Mouse (Mus musculus): ENCODE results near the gene Iqschfp. TPM values are rescaled to one million over a fixed set of nuclear protein-coding genes. Genes with fewer than 3 reads are reported as not detected.
A peak's percentile ranks its signal among the peaks of the same experiment; 100 is the strongest.

Iqschfp gene
- polyA plus RNA-seq, 1 experiment from 2014 or later: 0.10 TPM

DNA sequence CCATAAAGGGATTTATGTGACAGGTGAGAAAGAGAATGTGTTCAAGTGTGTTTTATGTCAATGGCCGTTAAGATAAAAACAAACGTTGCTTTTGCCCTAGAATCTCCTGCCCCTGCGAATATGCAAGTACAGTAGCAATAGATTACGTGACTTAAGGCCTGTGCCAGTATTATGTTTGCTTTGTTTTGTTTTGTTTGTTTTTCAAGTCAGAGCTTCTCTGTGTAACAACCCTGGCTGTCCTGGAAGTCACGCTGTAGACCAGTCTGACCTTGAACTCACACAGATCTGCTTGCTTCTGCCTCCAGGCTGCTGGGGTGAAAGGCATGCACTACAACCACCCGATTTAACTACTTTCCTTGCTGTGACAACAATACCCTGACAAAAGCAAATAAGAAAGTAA lies 370.3 kb downstream of the Iqschfp start:
- Histone ChIP-seq H3K27ac (ENCODE audit: low read length) (no peak overlapping the region), H3K27me3 (ENCODE audit: control insufficient read depth, insufficient read depth, low read length) (no peaks in the 10 kb centered on the region), H3K4me1 (ENCODE audit: control insufficient read depth, insufficient read depth, low read length) (no peaks in the 10 kb centered on the region), H3K36me3 (ENCODE audit: control insufficient read depth, insufficient read depth, low read length) (no peaks in the 10 kb centered on the region), H3K9ac (ENCODE audit: low read length) (no peak overlapping the region), H3K9me3 (replicated peaks; ENCODE audit: control insufficient read depth, low read length) (no peaks in the 10 kb centered on the region), H3K4me2 (ENCODE audit: low read depth, low read length) (no peak overlapping the region), H3K4me3 (replicated peaks; ENCODE audit: low read length) (no peak overlapping the region)
- no peak for ATAC-seq (ENCODE audit: insufficient read depth, low FRiP score)
- 36% methylated on average over 6 of the region's 6 CpGs for WGBS

DNA sequence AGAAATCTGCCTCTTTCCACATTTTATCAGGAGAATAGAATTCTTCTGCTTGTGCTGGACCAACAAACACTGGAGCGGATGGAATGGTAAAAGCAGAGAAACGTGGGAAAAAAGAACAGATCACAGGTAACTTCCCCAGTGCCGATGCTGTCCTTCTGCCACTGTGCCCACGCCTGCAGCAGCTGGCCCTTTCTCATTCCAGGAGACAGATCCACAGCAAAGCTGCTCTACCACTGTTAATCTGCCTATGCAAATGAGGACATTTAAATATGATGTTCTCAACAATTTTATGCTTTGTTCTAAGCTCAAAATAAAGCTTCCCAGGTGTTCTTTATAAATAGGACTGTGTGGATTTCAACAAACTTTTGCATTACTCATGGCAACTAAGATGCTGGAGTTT lies 375.9 kb downstream of the Iqschfp start:
- no peaks in the 10 kb centered on the region for H3K36me3 ChIP-seq (ENCODE audit: control insufficient read depth, insufficient read depth, low read length)
- WGBS: 88% methylated on average over 4 of the region's 4 CpGs
- no peaks in the 10 kb centered on the region for H3K4me1 ChIP-seq (ENCODE audit: control insufficient read depth, insufficient read depth, low read length)
- no peak for ATAC-seq (ENCODE audit: insufficient read depth, low FRiP score)
- no peaks in the 10 kb centered on the region for H3K27me3 ChIP-seq (ENCODE audit: control insufficient read depth, insufficient read depth, low read length)
- no peaks in the 10 kb centered on the region for H3K9me3 ChIP-seq (replicated peaks; ENCODE audit: control insufficient read depth, low read length)
- no peak overlapping the region for H3K4me2 ChIP-seq (ENCODE audit: low read depth, low read length)
- H3K4me3 ChIP-seq (replicated peaks; ENCODE audit: low read length): no peak overlapping the region
- H3K27ac ChIP-seq (ENCODE audit: low read length): no peak overlapping the region
- H3K9ac ChIP-seq (ENCODE audit: low read length): no peak overlapping the region

DNA sequence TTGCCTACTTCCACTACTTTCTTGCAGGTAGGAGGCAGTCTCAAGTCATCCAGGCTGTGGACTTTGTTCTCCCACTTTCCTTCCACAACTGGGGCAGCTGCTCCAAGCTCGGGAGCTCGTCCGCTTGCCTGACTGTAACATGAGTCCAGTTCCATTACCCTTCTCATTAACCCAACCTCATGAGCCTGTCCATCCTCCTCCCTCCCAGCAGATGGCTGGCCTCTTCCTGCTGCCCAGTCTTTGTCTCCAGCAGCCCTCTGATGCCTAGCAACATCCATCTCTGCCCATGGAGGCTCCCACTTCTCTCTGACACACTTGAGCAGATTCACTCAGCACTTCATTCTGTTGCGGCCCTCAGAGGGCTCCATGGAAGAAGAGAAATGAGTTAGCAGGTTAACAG lies 377.2 kb downstream of the Iqschfp start:
- no peak overlapping the region for H3K9ac ChIP-seq (ENCODE audit: low read length)

DNA sequence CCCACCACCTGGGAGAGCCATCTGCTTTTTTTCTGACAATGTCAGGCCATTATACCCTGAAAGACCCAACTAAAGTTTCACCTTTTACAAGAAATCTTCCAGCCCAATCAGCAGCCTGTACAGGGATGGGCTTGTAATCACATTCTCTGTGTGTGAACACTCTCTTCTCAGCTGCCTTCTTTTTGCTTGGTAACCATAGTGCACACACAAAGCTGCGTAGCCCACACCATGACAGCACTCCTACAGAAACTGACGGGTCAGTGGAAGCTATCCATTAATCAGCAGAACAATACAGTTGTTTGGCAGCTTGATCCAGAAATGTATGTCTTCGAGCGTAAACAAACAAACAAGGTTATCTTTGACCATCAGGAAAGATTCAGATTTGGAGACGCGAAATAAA lies 378.2 kb downstream of the Iqschfp start:
- no peaks in the 10 kb centered on the region for H3K9me3 ChIP-seq (replicated peaks; ENCODE audit: control insufficient read depth, low read length)
- H3K36me3 ChIP-seq (ENCODE audit: control insufficient read depth, insufficient read depth, low read length): no peaks in the 10 kb centered on the region
- H3K9ac ChIP-seq (ENCODE audit: low read length): no peak overlapping the region
- no peak overlapping the region for H3K4me2 ChIP-seq (ENCODE audit: low read depth, low read length)
- no peaks in the 10 kb centered on the region for H3K4me1 ChIP-seq (ENCODE audit: control insufficient read depth, insufficient read depth, low read length)
- 83% methylated on average over 6 of the region's 6 CpGs for WGBS
- H3K4me3 ChIP-seq (replicated peaks; ENCODE audit: low read length): no peak overlapping the region
- no peak overlapping the region for H3K27ac ChIP-seq (ENCODE audit: low read length)
- no peak for ATAC-seq (ENCODE audit: insufficient read depth, low FRiP score)
- no peaks in the 10 kb centered on the region for H3K27me3 ChIP-seq (ENCODE audit: control insufficient read depth, insufficient read depth, low read length)

More for the DNA sequence above, 377.2 kb downstream of the Iqschfp start:
- 83% methylated on average over 4 of the region's 4 CpGs for WGBS
- Histone ChIP-seq H3K27ac (ENCODE audit: low read length) (no peak overlapping the region), H3K36me3 (ENCODE audit: control insufficient read depth, insufficient read depth, low read length) (no peaks in the 10 kb centered on the region), H3K4me3 (replicated peaks; ENCODE audit: low read length) (no peak overlapping the region), H3K9me3 (replicated peaks; ENCODE audit: control insufficient read depth, low read length) (no peaks in the 10 kb centered on the region), H3K27me3 (ENCODE audit: control insufficient read depth, insufficient read depth, low read length) (no peaks in the 10 kb centered on the region), H3K4me1 (ENCODE audit: control insufficient read depth, insufficient read depth, low read length) (no peaks in the 10 kb centered on the region), H3K4me2 (ENCODE audit: low read depth, low read length) (no peak overlapping the region)
- ATAC-seq (ENCODE audit: insufficient read depth, low FRiP score): no peak

DNA sequence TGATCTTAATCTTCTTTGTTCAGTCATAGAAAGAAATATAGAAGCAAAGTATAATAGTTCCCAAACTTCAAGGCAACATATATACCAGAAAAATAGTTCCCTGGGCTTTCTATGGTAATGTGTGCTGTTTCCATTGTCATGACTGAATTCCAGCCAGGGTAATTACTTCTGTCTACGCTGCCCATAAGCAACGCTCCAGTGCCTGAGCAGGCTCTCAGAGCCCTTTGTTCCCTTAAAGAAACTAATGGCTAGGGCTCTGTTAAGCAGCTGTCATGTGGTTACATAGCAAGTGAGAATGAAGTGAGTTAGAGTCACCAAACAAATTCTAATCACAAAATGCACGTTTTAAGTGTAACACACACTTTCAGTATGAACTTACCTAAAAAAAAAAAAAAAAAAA lies 379.4 kb downstream of the Iqschfp start:
- H3K9me3 ChIP-seq (replicated peaks; ENCODE audit: control insufficient read depth, low read length): no peaks in the 10 kb centered on the region
- no peaks in the 10 kb centered on the region for H3K27me3 ChIP-seq (ENCODE audit: control insufficient read depth, insufficient read depth, low read length)
- H3K27ac ChIP-seq (ENCODE audit: low read length): no peak overlapping the region
- H3K4me1 ChIP-seq (ENCODE audit: control insufficient read depth, insufficient read depth, low read length): no peaks in the 10 kb centered on the region
- WGBS: 64% methylated on average over 3 of the region's 3 CpGs
- no peak overlapping the region for H3K4me3 ChIP-seq (replicated peaks; ENCODE audit: low read length)
- ATAC-seq (ENCODE audit: insufficient read depth, low FRiP score): no peak
- no peak overlapping the region for H3K4me2 ChIP-seq (ENCODE audit: low read depth, low read length)
- no peaks in the 10 kb centered on the region for H3K36me3 ChIP-seq (ENCODE audit: control insufficient read depth, insufficient read depth, low read length)
- H3K9ac ChIP-seq (ENCODE audit: low read length): no peak overlapping the region

DNA sequence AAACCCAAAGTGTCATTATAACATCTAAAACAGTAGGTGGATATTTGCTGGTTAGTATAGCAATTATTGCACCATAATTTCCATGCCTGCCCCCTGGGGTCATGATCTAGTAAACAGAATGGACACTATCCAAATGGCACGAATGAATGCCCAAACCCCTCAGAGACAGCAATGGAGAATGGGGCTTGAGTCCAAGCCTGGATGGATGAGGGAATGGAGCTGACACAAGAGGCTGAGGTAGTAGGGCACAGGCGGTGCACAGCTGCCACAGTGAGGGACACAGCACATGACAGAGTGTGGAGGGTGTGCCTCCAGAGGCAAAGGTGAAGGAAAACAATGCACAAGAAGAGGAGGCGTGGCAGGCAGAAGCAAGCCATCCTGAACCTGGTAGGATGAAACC lies 379.8 kb downstream of the Iqschfp start:
- H3K27ac ChIP-seq (ENCODE audit: low read length): no peak overlapping the region
- 74% methylated on average over 3 of the region's 3 CpGs for WGBS
- ATAC-seq (ENCODE audit: insufficient read depth, low FRiP score): no peak

DNA sequence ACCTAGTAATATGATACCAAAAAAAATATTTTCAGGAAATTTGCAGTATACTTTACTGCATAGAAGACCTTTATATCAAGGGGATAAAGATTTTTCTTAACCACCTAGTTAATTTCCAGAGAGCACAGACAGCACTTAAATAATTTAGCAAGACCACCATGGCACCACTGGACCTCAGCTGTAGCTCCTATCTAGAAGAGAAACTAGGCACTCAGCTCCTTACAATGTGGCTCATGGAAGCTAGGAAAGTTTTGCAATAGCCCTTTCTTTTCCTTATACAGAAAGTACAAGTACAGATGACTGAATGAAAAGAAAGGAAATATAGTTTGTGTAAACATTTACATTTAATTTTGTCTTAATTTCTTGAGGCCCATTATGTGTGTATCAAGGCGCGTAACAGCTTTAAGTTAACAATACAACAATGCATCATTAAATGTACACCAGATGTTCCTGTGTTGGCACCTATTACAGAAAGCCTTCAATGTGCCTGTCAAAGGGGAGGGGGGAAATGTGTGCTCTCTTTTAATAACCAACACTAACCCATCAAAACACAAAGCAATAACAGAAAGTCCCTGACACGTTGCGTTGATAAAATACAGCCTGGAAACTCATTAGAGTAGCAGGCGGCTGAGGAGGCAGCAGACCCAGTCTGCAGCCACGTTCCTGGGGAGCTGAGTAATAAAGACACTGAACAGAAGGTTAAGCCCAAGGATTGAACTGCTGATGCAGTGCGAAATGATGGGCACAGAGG lies 391.0 kb downstream of the Iqschfp start:
- H3K4me3 ChIP-seq (replicated peaks; ENCODE audit: low read length): 0 out of 2 replicates have a peak overlapping the region, but pooled peaks have one; percentile 3
- no peak overlapping the region for H3K27ac ChIP-seq (ENCODE audit: low read length)

More for the DNA sequence above, 379.8 kb downstream of the Iqschfp start:
- no peak overlapping the region for H3K4me3 ChIP-seq (replicated peaks; ENCODE audit: low read length)
- no peak overlapping the region for H3K9ac ChIP-seq (ENCODE audit: low read length)
- no peak overlapping the region for H3K4me2 ChIP-seq (ENCODE audit: low read depth, low read length)
- H3K9me3 ChIP-seq (replicated peaks; ENCODE audit: control insufficient read depth, low read length): no peaks in the 10 kb centered on the region
- no peaks in the 10 kb centered on the region for H3K4me1 ChIP-seq (ENCODE audit: control insufficient read depth, insufficient read depth, low read length)
- H3K27me3 ChIP-seq (ENCODE audit: control insufficient read depth, insufficient read depth, low read length): no peaks in the 10 kb centered on the region
- no peaks in the 10 kb centered on the region for H3K36me3 ChIP-seq (ENCODE audit: control insufficient read depth, insufficient read depth, low read length)

DNA sequence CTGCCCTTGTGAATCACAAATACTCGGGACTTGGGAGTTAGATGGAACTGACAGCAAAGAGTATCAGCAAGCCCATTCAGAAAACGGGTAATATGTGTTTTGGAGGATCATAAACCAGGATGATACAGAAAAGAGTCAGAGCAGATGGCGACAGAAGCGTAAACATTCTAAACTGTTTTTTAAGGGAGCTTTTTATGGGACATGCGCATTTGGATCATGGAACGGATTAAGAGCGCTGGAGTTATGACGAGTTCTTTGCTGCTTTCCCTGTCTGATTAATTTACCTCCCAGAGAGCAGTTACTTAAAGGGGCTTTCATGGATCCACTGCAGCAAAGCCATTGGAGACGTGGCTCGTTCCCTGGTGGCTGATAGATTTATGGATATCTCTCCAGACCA lies 391.6 kb downstream of the Iqschfp start:
- H3K9ac ChIP-seq (ENCODE audit: low read length): no peak overlapping the region
- H3K27me3 ChIP-seq (ENCODE audit: control insufficient read depth, insufficient read depth, low read length): no peaks in the 10 kb centered on the region
- H3K9me3 ChIP-seq (replicated peaks; ENCODE audit: control insufficient read depth, low read length): no peaks in the 10 kb centered on the region
- 0 out of 2 replicates have a peak overlapping the region, but pooled peaks have one; percentile 3 for H3K4me3 ChIP-seq (replicated peaks; ENCODE audit: low read length)
- H3K4me1 ChIP-seq (ENCODE audit: control insufficient read depth, insufficient read depth, low read length): no peaks in the 10 kb centered on the region
- H3K4me2 ChIP-seq (ENCODE audit: low read depth, low read length): peak overlapping the region; percentile 30
- WGBS: 43% methylated on average over 10 of the region's 10 CpGs
- no peak overlapping the region for H3K27ac ChIP-seq (ENCODE audit: low read length)
- no peaks in the 10 kb centered on the region for H3K36me3 ChIP-seq (ENCODE audit: control insufficient read depth, insufficient read depth, low read length)
- no peak for ATAC-seq (ENCODE audit: insufficient read depth, low FRiP score)

More for the DNA sequence above, 391.0 kb downstream of the Iqschfp start:
- Histone ChIP-seq H3K9ac (ENCODE audit: low read length) (no peak overlapping the region), H3K4me1 (ENCODE audit: control insufficient read depth, insufficient read depth, low read length) (no peaks in the 10 kb centered on the region), H3K9me3 (replicated peaks; ENCODE audit: control insufficient read depth, low read length) (no peaks in the 10 kb centered on the region), H3K27me3 (ENCODE audit: control insufficient read depth, insufficient read depth, low read length) (no peaks in the 10 kb centered on the region), H3K4me2 (ENCODE audit: low read depth, low read length) (peak overlapping the region; percentile 30), H3K36me3 (ENCODE audit: control insufficient read depth, insufficient read depth, low read length) (no peaks in the 10 kb centered on the region)
- peak; percentile 53; the same call in 1 of the 2 replicates for ATAC-seq (ENCODE audit: insufficient read depth, low FRiP score)
- WGBS: 32% methylated on average over 7 of the region's 7 CpGs

DNA sequence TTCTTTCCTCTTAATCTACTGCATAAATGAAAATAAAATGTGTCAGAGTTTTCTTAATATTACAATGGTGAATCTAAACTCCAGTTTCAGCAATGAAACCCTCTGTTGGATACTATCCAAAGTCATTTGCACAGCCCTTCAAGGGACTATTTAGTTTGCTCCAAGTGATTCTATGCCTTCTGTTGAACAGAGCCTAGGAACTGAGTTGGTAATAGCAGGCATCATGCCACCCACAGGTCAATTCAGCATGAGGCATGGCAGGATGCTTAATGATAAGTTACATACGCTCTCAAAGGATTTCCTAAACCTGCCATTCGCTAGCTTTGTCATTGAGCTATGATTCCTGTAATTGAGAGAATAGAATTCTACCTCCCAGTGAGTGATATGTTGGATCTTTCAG lies 392.5 kb downstream of the Iqschfp start:
- ATAC-seq (ENCODE audit: insufficient read depth, low FRiP score): no peak
- Histone ChIP-seq H3K4me2 (ENCODE audit: low read depth, low read length) (no peak overlapping the region), H3K9ac (ENCODE audit: low read length) (no peak overlapping the region), H3K9me3 (replicated peaks; ENCODE audit: control insufficient read depth, low read length) (no peaks in the 10 kb centered on the region), H3K4me1 (ENCODE audit: control insufficient read depth, insufficient read depth, low read length) (no peaks in the 10 kb centered on the region), H3K27me3 (ENCODE audit: control insufficient read depth, insufficient read depth, low read length) (no peaks in the 10 kb centered on the region), H3K27ac (ENCODE audit: low read length) (no peak overlapping the region), H3K4me3 (replicated peaks; ENCODE audit: low read length) (no peak overlapping the region), H3K36me3 (ENCODE audit: control insufficient read depth, insufficient read depth, low read length) (no peaks in the 10 kb centered on the region)
- WGBS: 85% methylated on average over 2 of the region's 2 CpGs
